Mouse (Mus musculus) thymus, postnatal 4 days (tissue): ENCODE results near the gene Kdelc1.

Experiments used
- DNase-seq: peaks from one replicate; pipeline ENCODE4 v3.0.0; 2021

Gene Kdelc1

GRCm38 (mm10) chr1:44118239-44119054 is at the start of gene Kdelc1, which contains the start of gene Bivm:
TSS of gene Kdelc1 (minus strand) at chr1:44118808.
TSS of gene Bivm (plus strand) at chr1:44118957.
- DNase-seq, result peak; percentile 71

- peak; percentile 25 for DNase-seq
These were observed 49.3 kb upstream of the Kdelc1 start for GRCm38 (mm10) chr1:44167859-44168383.

- no peak for DNase-seq
These were observed 43.8 kb upstream of the Kdelc1 start for GRCm38 (mm10) chr1:44162389-44162788.

- no peak for DNase-seq
These were observed 43.2 kb upstream of the Kdelc1 start for GRCm38 (mm10) chr1:44161818-44162217.

- DNase-seq, result no peak
These were observed 39.7 kb upstream of the Kdelc1 start for GRCm38 (mm10) chr1:44158317-44158716.

GRCm38 (mm10) chr1:44155287-44155686 is 36.7 kb upstream of the Kdelc1 start:
- DNase-seq, result peak; percentile 22

GRCm38 (mm10) chr1:44148706-44149105 is 30.1 kb upstream of the Kdelc1 start:
- no peak for DNase-seq

GRCm38 (mm10) chr1:44147563-44148381 is 29.2 kb upstream of the Kdelc1 start, which contains the start of gene Ercc5:
TSS of gene Ercc5 (plus strand) at chr1:44147744.
- DNase-seq, result peak; percentile 82

GRCm38 (mm10) chr1:44142747-44143146 is 24.1 kb upstream of the Kdelc1 start:
- DNase-seq, result no peak

- no peak for DNase-seq
These were observed 21.6 kb upstream of the Kdelc1 start for GRCm38 (mm10) chr1:44140232-44140631.

GRCm38 (mm10) chr1:44129929-44130581 is 11.4 kb upstream of the Kdelc1 start:
- DNase-seq, result no peak

GRCm38 (mm10) chr1:44125590-44125989 is 7.0 kb upstream of the Kdelc1 start:
- no peak for DNase-seq

GRCm38 (mm10) chr1:44122256-44122655 is 3.6 kb upstream of the Kdelc1 start:
- DNase-seq, result peak; percentile 26

- DNase-seq, result no peak
These were observed 1.4 kb upstream of the Kdelc1 start for GRCm38 (mm10) chr1:44120074-44120406.

- peak; percentile 86 for DNase-seq
These were observed 829 bp upstream of the Kdelc1 start for GRCm38 (mm10) chr1:44119201-44120073.

GRCm38 (mm10) chr1:44117571-44117970 is 1.0 kb downstream of the Kdelc1 start:
- no peak for DNase-seq

GRCm38 (mm10) chr1:44102939-44103338 is 15.7 kb downstream of the Kdelc1 start:
- DNase-seq, result peak; percentile 12

- peak; percentile 95 for DNase-seq
These were observed 16.3 kb downstream of the Kdelc1 start, which contains the start of gene Tex30 for GRCm38 (mm10) chr1:44102259-44102717. TSS of gene Tex30 (minus strand) at chr1:44102441.

- peak; percentile 66 for DNase-seq
These were observed 17.0 kb downstream of the Kdelc1 start for GRCm38 (mm10) chr1:44101448-44102225.

GRCm38 (mm10) chr1:44064625-44065024 is 54.0 kb downstream of the Kdelc1 start:
- DNase-seq, result peak; percentile 74

GRCm38 (mm10) chr1:44063439-44063838 is 55.2 kb downstream of the Kdelc1 start:
- no peak for DNase-seq
